Mouse (Mus musculus): ENCODE results near the gene Tlx2. TPM values are rescaled to one million over a fixed set of nuclear protein-coding genes. Genes with fewer than 3 reads are reported as not detected.

Tlx2 gene
- total RNA-seq, 2 experiments from 2014 or later, result 6.0 to 12.8 TPM

GRCm38 (mm10) chr6:83027293-83027692, 42.8 kb downstream of the Tlx2 start:
- no peak for DNase-seq (ENCODE audit: low spot score in 2 of 2)

- no peak for DNase-seq (ENCODE audit: low spot score in 2 of 2)
Observed at GRCm38 (mm10) chr6:83025221-83025620, 44.9 kb downstream of the Tlx2 start.

DNA sequence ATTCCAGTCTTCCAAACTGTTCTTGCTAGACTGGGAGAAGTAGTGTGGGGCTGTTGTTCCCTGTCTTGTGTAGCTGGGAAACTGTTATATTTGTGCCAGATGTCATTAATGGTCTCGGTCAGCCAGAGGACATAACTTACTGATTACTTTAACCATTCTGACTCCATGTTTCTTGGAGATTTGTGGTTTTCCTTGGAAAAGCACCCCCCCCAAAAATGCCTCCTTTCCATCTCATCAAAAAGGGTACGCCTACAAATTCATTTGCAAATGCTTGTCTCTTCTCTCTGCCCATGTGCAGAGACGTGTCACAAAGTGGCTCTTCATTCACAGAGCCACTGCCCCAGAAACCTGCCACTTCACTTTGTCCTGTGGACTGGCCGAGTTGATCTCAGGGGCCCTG, 45.7 kb downstream of the Tlx2 start:
- no peak for DNase-seq (ENCODE audit: low spot score in 2 of 2)

GRCm38 (mm10) chr6:83023786-83024185, 46.3 kb downstream of the Tlx2 start:
- no peak for DNase-seq (ENCODE audit: low spot score in 2 of 2)

GRCm38 (mm10) chr6:83023008-83023407, 47.1 kb downstream of the Tlx2 start:
- no peak for DNase-seq (ENCODE audit: low spot score in 2 of 2)

DNA sequence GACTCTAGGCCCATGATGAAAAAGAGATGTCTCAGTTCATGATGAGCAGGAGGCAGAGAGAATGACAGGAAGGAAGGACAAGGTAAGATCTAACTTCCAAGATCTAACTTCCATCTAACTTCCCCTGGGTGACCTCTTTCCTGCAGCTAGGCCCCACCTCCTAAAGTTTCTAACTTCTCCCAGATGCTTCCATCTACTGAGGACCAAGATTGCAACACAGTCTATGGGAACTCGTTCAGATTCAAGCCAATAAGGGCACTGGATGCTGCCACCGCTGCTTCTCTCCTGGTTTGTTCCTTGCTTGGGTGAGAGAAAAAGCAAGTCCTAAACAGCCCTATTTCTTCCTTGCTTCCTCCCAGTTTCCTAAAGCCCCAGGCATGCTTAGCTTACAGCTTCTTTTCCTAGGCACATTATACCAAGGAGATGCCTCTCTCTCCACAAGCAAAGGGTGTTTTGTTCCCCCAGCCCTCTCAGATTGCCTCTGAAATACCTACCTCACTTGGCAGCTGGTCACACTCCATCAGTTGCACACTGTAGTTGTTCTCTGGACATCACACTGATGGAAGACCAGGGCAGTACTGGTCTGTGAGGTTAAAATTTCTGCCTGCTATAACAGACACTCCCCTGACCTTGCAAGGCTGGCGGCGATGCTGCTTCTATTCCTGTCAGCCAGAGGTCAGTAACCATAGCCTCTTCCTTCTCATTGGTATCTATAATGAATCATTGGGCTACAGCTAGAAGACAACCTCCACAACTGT, 49.1 kb downstream of the Tlx2 start:
- DNase-seq (ENCODE audit: low spot score in 2 of 2), result no peak

DNA sequence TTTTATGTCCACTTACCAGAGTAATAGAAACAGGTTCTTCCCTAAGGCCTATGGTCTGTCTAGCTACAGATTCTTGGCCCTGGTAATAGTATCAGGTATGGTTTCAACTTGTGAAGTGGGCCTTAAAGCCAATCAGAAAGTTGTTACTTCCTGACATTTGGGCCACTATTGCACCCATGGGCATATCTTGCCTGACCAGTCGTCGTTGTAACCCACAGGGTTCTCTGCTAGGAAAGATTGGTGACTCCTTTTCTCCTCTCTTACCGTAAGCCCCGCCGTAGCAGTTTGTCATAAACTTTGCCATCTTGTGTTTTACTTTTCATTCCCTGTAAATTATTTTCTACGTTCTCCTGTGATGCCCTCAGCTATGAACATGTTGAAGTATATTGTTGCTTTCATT, 50.0 kb downstream of the Tlx2 start:
- no peak for DNase-seq (ENCODE audit: low spot score in 2 of 2)

GRCm38 (mm10) chr6:83019044-83019443, 51.0 kb downstream of the Tlx2 start:
- no peak for DNase-seq (ENCODE audit: low spot score in 2 of 2)

Small RNA genes lying within 50 kb of the gene (microRNA-seq; reads per million reads assigned to microRNA genes)
- gene Mir3470a (ENCODE audit: borderline number of aligned reads in 2 of 2) (0 reads per million in 2 experiments), gene Mir7040 (ENCODE audit: borderline number of aligned reads in 2 of 2) (0 to 0.61 reads per million in 2 experiments)

Other genes starting within 250 kb of the Tlx2 start
- under 1 TPM; 0.74 to 0.76 TPM for gene Sema4f, start 130.5 kb downstream of the Tlx2 start, total RNA-seq (2021)
- gene M1ap, start 123.4 kb downstream of the Tlx2 start, total RNA-seq (2021), result not detected
- gene Dok1, start 36.8 kb downstream of the Tlx2 start, total RNA-seq (2021), result 1 to 10 TPM; 7.0 to 7.2 TPM
- 1 to 10 TPM; 1.6 to 1.8 TPM for gene Loxl3, start 36.1 kb downstream of the Tlx2 start, total RNA-seq (2021)
- 100 to 1,000 TPM; 175 to 219 TPM for gene Aup1, start 15.8 kb downstream of the Tlx2 start, total RNA-seq (2021)
- gene Htra2, start 15.0 kb downstream of the Tlx2 start, total RNA-seq (2021), result 10 to 100 TPM; 44.0 to 55.2 TPM
- 1 to 10 TPM; 2.2 to 3.3 TPM for gene Dqx1, start 12.4 kb downstream of the Tlx2 start, total RNA-seq (2021)
- 10 to 100 TPM; 36.4 to 39.3 TPM for gene Pcgf1, start 7.6 kb upstream of the Tlx2 start, total RNA-seq (2021)
- 1 to 10 TPM; 5.0 to 7.6 TPM for gene Lbx2, start 16.1 kb upstream of the Tlx2 start, total RNA-seq (2021)
- 1 to 10 TPM; 4.4 to 5.8 TPM for gene Ccdc142, start 31.3 kb upstream of the Tlx2 start, total RNA-seq (2021)
- 1 to 10 TPM; 4.0 to 5.1 TPM for gene Gm42688, start 31.3 kb upstream of the Tlx2 start, total RNA-seq (2021)
- gene Mrpl53, start 38.7 kb upstream of the Tlx2 start, total RNA-seq (2021), result 100 to 1,000 TPM in 1 of 2 experiments, 10 to 100 TPM in 1; 99.5 to 107 TPM
- 10 to 100 TPM; 38.2 to 57.2 TPM for gene Mogs, start 45.2 kb upstream of the Tlx2 start, total RNA-seq (2021)
- 10 to 100 TPM; 84.3 to 89.0 TPM for gene Wbp1, start 51.3 kb upstream of the Tlx2 start, total RNA-seq (2021)
- gene Ino80b, start 55.1 kb upstream of the Tlx2 start, total RNA-seq (2021), result 10 to 100 TPM; 20.1 to 20.7 TPM
- gene Rtkn, start 65.2 kb upstream of the Tlx2 start, total RNA-seq (2021), result 1 to 10 TPM; 4.7 to 6.6 TPM
- 1 to 10 TPM; 1.9 to 3.6 TPM for gene Wdr54, start 86.1 kb upstream of the Tlx2 start, total RNA-seq (2021)
- gene 1700003E16Rik, start 86.1 kb upstream of the Tlx2 start, total RNA-seq (2021), result 1 to 10 TPM; 1.1 to 1.4 TPM
- 100 to 1,000 TPM; 111 to 138 TPM for gene Dctn1, start 95.6 kb upstream of the Tlx2 start, total RNA-seq (2021)
- gene Slc4a5, start 149.5 kb upstream of the Tlx2 start, total RNA-seq (2021), result under 1 TPM in 1 of 2 experiments, not detected in 1; 0.07 TPM